Mouse (Mus musculus): ENCODE results near the gene Pmel. TPM values are rescaled to one million over a fixed set of nuclear protein-coding genes. Genes with fewer than 3 reads are reported as not detected.

The Pmel gene
- polyA plus RNA-seq, 1 experiment from 2014 or later: 4.7 TPM

DNA sequence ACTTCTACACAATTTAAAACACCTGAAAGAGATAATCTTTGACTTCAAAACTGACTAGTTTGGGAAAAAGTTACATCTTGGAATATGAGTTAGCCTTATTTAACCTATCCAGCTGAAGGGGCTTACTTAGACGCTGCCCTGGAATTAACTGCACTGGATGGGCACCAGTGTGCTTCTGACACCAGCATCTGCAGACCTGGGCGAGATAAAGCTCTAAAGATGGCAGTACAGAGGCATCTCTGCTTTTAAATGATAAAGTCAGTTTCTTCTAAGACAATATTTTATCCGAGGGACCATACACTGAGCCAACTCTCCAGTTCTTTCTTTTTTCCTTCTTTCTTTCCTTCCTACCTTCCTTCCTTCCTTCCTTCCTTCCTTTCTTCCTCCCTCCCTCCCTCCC, 39.2 kb upstream of the Pmel start:
- ATAC-seq (ENCODE audit: insufficient number of reproducible peaks, insufficient read depth, low FRiP score, low read depth): no peak
- Histone ChIP-seq H3K4me2 (ENCODE audit: low read length) (no peak overlapping the region), H3K9me3 (ENCODE audit: control insufficient read depth, low read length) (no peaks in the 10 kb centered on the region), H3K27me3 (ENCODE audit: control insufficient read depth, insufficient read depth, low read length) (no peaks in the 10 kb centered on the region), H3K9ac (ENCODE audit: low read length) (no peak overlapping the region), H3K36me3 (ENCODE audit: control insufficient read depth, insufficient read depth, low read length) (no peaks in the 10 kb centered on the region), H3K4me3 (ENCODE audit: control insufficient read depth in 1 of 2, insufficient read depth in 1 of 2, low read depth in 1 of 2, low read length in 2 of 2) (no peak overlapping the region), H3K27ac (replicated peaks in 1 of 2; ENCODE audit: control insufficient read depth in 1 of 2, insufficient read depth in 1 of 2, low read depth in 2 of 2, low read length in 2 of 2) (no peak overlapping the region), H3K4me1 (ENCODE audit: control insufficient read depth in 2 of 2, insufficient read depth in 2 of 2, low read length in 2 of 2) (peaks cover 2 to 3% of the 10 kb centered on the region in 2 experiments; a peak in 1 of 4 replicates)
- 61% methylated on average over 3 of the region's 3 CpGs for WGBS

DNA sequence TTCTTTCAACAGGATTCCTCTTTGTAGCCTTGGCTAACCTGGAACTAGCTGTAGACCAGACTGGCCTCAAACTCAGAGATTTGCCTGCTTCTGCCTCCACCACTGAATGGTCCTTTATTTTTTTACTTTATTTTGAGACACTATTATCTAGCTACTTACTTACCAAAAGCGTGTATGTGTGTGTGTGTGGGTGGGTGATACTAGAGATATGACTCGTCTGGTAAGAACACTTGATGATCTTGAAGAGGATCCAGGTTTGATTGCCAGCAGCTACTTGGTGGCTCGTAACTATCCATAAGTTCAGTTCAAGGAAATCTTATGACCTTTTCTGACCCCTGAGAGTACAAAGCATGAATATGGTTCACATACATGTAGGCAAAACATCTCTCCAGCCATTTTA, 38.7 kb upstream of the Pmel start:
- 69% methylated on average over 3 of the region's 3 CpGs for WGBS
- Histone ChIP-seq H3K36me3 (ENCODE audit: control insufficient read depth, insufficient read depth, low read length) (no peaks in the 10 kb centered on the region), H3K4me2 (ENCODE audit: low read length) (no peak overlapping the region), H3K9ac (ENCODE audit: low read length) (no peak overlapping the region), H3K4me1 (ENCODE audit: control insufficient read depth in 2 of 2, insufficient read depth in 2 of 2, low read length in 2 of 2) (peaks cover 2 to 3% of the 10 kb centered on the region in 2 experiments; a peak in 1 of 4 replicates), H3K9me3 (ENCODE audit: control insufficient read depth, low read length) (no peaks in the 10 kb centered on the region), H3K27me3 (ENCODE audit: control insufficient read depth, insufficient read depth, low read length) (no peaks in the 10 kb centered on the region), H3K4me3 (ENCODE audit: control insufficient read depth in 1 of 2, insufficient read depth in 1 of 2, low read depth in 1 of 2, low read length in 2 of 2) (no peak overlapping the region), H3K27ac (replicated peaks in 1 of 2; ENCODE audit: control insufficient read depth in 1 of 2, insufficient read depth in 1 of 2, low read depth in 2 of 2, low read length in 2 of 2) (no peak overlapping the region)
- no peak for ATAC-seq (ENCODE audit: insufficient number of reproducible peaks, insufficient read depth, low FRiP score, low read depth)

DNA sequence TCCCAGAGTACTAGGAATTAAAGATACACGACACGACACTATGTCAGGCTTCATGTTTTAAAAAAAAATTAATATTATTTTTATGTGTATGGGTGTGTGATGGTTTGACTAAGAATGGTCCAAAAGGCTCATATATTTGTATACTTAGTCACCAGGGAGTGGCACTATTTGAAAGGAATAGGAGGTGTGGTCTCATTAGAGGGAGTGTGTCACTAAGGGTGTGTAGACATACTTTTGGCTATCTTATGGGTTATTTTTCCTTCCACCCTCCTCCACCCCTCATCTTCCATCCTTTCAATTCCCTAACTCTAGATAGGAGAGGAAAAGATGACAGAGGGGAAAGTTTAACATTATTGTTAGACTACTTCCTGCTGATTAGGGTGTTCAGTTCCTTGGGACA, 38.2 kb upstream of the Pmel start:
- Histone ChIP-seq H3K4me3 (ENCODE audit: control insufficient read depth in 1 of 2, insufficient read depth in 1 of 2, low read depth in 1 of 2, low read length in 2 of 2) (no peak overlapping the region), H3K27me3 (ENCODE audit: control insufficient read depth, insufficient read depth, low read length) (no peaks in the 10 kb centered on the region), H3K9ac (ENCODE audit: low read length) (no peak overlapping the region), H3K4me1 (ENCODE audit: control insufficient read depth in 2 of 2, insufficient read depth in 2 of 2, low read length in 2 of 2) (peaks cover 2 to 3% of the 10 kb centered on the region in 2 experiments; a peak in 1 of 4 replicates), H3K27ac (replicated peaks in 1 of 2; ENCODE audit: control insufficient read depth in 1 of 2, insufficient read depth in 1 of 2, low read depth in 2 of 2, low read length in 2 of 2) (no peak overlapping the region), H3K4me2 (ENCODE audit: low read length) (no peak overlapping the region), H3K36me3 (ENCODE audit: control insufficient read depth, insufficient read depth, low read length) (no peaks in the 10 kb centered on the region), H3K9me3 (ENCODE audit: control insufficient read depth, low read length) (no peaks in the 10 kb centered on the region)
- WGBS: 93% methylated on average over 2 of the region's 2 CpGs
- ATAC-seq (ENCODE audit: insufficient number of reproducible peaks, insufficient read depth, low FRiP score, low read depth): no peak

DNA sequence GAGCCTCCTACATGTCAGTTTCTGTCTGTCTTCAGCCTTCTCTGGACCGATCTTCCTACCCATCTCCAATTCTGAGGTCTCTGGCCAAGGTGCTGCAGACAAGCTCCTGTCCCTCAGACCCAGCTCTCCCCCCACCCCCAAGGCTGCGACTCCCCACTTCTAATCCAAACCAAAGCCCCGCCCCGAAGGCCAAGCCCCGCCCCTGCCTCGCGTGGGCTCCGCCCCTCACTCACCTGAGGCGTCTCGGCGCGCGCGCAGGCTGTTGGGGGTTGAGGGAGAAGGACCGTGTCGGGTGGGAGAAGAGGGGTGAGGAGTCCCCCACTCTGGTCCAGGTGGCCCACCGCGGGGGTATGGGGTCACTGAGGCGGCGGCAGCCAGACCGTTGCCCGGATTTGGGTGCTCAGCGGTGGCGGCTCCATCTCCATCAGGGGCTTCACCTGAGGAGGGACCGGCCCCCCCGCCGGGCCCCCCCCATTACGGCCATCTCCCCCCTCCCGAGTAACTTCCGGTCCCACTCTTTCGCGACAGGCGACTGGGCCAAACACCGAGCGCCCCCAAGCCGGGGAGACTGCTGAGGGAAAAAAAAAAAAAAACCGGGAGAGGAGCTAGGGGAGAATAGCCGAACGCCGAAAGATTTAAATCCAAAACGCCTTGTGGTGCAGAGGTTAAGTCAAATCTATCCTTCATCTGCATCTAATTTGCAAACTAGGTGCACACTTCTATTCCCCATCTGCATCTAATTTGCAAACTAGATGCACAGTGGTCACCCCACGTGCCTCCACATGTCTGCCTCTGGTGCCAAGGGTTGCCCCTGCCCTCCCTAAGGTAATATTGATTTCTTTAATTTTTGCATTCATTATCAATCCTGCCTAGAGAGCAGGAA, 35.0 kb upstream of the Pmel start:
- H3K27me3 ChIP-seq (ENCODE audit: control insufficient read depth, insufficient read depth, low read length): no peaks in the 10 kb centered on the region
- H3K4me3 ChIP-seq (ENCODE audit: control insufficient read depth in 1 of 2, insufficient read depth in 1 of 2, low read depth in 1 of 2, low read length in 2 of 2): peak overlapping the region; percentile 70 to 73
- H3K9ac ChIP-seq (ENCODE audit: low read length): peak overlapping the region; percentile 79
- peak overlapping the region; percentile 87 for H3K4me2 ChIP-seq (ENCODE audit: low read length)
- H3K27ac ChIP-seq (replicated peaks in 1 of 2; ENCODE audit: control insufficient read depth in 1 of 2, insufficient read depth in 1 of 2, low read depth in 2 of 2, low read length in 2 of 2): no peak overlapping the region
- 2% methylated on average over 39 of the region's 42 CpGs for WGBS
- H3K36me3 ChIP-seq (ENCODE audit: control insufficient read depth, insufficient read depth, low read length): peaks cover 6% of the 10 kb centered on the region; the same call in 1 of the 2 replicates
- H3K4me1 ChIP-seq (ENCODE audit: control insufficient read depth in 2 of 2, insufficient read depth in 2 of 2, low read length in 2 of 2): peaks cover 4 to 7% of the 10 kb centered on the region in 2 experiments; a peak in 1 of 4 replicates
- ATAC-seq (ENCODE audit: insufficient number of reproducible peaks, insufficient read depth, low FRiP score, low read depth): peak; percentile 40; the same call in 1 of the 2 replicates
- H3K9me3 ChIP-seq (ENCODE audit: control insufficient read depth, low read length): no peaks in the 10 kb centered on the region

DNA sequence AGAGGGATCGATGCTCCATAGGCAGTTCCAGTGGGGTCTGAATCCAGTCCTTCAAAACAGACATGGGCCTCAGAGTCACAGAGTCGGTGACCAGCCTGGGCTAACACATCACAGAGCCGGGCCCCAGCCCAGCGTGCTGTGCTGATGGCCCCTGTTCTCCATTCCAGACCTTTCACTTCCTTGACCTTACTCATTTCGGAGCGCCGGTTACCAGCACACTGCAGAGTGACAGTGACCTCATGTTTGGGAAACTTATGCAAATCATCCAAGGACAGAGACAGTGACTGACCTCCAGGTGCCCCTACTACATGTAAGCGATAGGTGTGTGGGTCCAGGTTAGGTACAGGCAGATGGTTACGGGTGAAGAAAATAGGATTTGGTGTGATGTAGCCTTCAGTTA, 32.8 kb upstream of the Pmel start:
- Histone ChIP-seq H3K27ac (replicated peaks in 1 of 2; ENCODE audit: control insufficient read depth in 1 of 2, insufficient read depth in 1 of 2, low read depth in 2 of 2, low read length in 2 of 2) (no peak overlapping the region), H3K36me3 (ENCODE audit: control insufficient read depth, insufficient read depth, low read length) (peaks cover 10% of the 10 kb centered on the region; the same call in 1 of the 2 replicates), H3K4me3 (ENCODE audit: control insufficient read depth in 1 of 2, insufficient read depth in 1 of 2, low read depth in 1 of 2, low read length in 2 of 2) (no peak overlapping the region), H3K4me2 (ENCODE audit: low read length) (no peak overlapping the region), H3K4me1 (ENCODE audit: control insufficient read depth in 2 of 2, insufficient read depth in 2 of 2, low read length in 2 of 2) (peaks cover 4 to 10% of the 10 kb centered on the region in 2 experiments; a peak in 1 of 4 replicates), H3K27me3 (ENCODE audit: control insufficient read depth, insufficient read depth, low read length) (no peaks in the 10 kb centered on the region), H3K9me3 (ENCODE audit: control insufficient read depth, low read length) (no peaks in the 10 kb centered on the region), H3K9ac (ENCODE audit: low read length) (no peak overlapping the region)
- no peak for ATAC-seq (ENCODE audit: insufficient number of reproducible peaks, insufficient read depth, low FRiP score, low read depth)
- WGBS: 88% methylated on average over 9 of the region's 9 CpGs

DNA sequence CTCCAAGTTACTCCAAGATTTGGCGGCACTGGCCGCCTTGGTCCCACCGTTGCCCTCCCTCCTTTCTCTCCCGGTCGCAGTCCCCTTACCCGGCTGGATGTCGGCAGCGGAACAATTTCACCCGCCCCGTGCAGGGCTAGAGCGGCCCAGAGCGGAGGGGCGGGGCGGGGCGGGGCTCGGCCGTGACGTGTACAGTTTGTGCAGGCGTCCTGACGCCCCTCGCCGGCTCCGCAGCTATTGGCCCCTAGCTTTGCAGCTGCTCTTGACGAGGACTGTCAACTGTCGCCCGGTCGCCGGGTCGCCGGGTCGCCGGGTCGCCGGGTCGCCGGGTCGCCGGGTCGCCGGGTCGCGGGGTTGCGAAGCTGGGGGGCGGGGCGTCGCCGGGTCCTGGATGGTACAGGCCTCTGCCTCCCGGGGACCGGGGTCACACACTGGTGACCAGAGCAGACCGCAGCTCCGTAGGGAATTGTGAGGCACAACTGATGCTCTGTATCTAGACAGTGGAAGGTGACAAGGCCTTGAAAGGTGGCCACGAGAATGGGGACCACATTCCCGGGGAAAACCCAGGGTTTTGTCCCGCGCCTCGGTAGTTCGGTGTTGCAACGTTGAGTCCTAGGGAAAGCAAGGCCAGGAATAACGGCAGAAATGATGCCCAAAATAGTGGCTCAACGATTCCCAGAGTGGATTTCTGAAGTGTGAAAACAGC, 30.1 kb upstream of the Pmel start, which contains the start of gene Suox:
Gene Suox (minus strand): TSS at position 311 of the 706 bp plus-strand sequence.
- Histone ChIP-seq H3K4me2 (ENCODE audit: low read length) (peak within 1 kb of the TSS; percentile 79), H3K4me3 (ENCODE audit: control insufficient read depth in 1 of 2, insufficient read depth in 1 of 2, low read depth in 1 of 2, low read length in 2 of 2) (peak within 1 kb of the TSS; percentile 54 to 59), H3K27ac (replicated peaks in 1 of 2; ENCODE audit: control insufficient read depth in 1 of 2, insufficient read depth in 1 of 2, low read depth in 2 of 2, low read length in 2 of 2) (peak within 1 kb of the TSS; percentile 4 to 29; a peak in 2 of 4 replicates), H3K27me3 (ENCODE audit: control insufficient read depth, insufficient read depth, low read length) (no peaks in the 10 kb centered on the region), H3K9ac (ENCODE audit: low read length) (peak within 1 kb of the TSS; percentile 73), H3K9me3 (ENCODE audit: control insufficient read depth, low read length) (no peaks in the 10 kb centered on the region), H3K36me3 (ENCODE audit: control insufficient read depth, insufficient read depth, low read length) (peaks cover 10% of the 10 kb centered on the region; the same call in 1 of the 2 replicates), H3K4me1 (ENCODE audit: control insufficient read depth in 2 of 2, insufficient read depth in 2 of 2, low read length in 2 of 2) (peaks cover 2 to 7% of the 10 kb centered on the region in 2 experiments; a peak in 1 of 4 replicates)
- WGBS: under 1% methylated on average over 60 of the region's 60 CpGs
- peak; percentile 93 for ATAC-seq (ENCODE audit: insufficient number of reproducible peaks, insufficient read depth, low FRiP score, low read depth)

DNA sequence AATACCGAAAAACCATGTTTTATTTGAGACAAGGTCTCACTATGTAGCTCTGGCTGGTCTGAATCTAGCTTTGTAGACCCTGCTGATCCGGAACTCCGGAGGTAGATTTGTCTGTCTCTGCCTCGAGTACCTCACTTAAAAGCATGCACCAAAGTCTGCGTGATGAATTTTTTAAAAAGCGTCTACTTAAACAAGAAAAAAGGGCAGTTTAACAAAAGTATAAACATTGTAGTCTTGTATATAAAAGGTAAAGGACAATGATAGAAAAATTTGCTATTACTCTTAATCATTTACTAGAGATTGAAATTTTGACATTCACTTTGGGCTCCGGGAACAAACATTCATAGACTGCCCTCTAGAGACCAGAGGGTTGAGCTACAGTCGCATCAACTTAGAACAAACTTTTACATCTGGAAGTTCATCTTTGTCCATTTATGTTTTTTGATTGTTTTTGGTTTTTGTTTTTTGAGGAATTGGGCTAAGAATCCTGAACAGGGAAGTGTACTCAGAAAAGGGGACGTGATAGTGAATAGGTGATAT, 29.5 kb upstream of the Pmel start:
- ATAC-seq (ENCODE audit: insufficient number of reproducible peaks, insufficient read depth, low FRiP score, low read depth): no peak
- no peaks in the 10 kb centered on the region for H3K27me3 ChIP-seq (ENCODE audit: control insufficient read depth, insufficient read depth, low read length)
- H3K27ac ChIP-seq (replicated peaks in 1 of 2; ENCODE audit: control insufficient read depth in 1 of 2, insufficient read depth in 1 of 2, low read depth in 2 of 2, low read length in 2 of 2): peak overlapping the region; percentile 4 to 29; a peak in 2 of 4 replicates
- peaks cover 2 to 7% of the 10 kb centered on the region in 2 experiments; a peak in 1 of 4 replicates for H3K4me1 ChIP-seq (ENCODE audit: control insufficient read depth in 2 of 2, insufficient read depth in 2 of 2, low read length in 2 of 2)
- H3K9me3 ChIP-seq (ENCODE audit: control insufficient read depth, low read length): no peaks in the 10 kb centered on the region
- peaks cover 16% of the 10 kb centered on the region for H3K36me3 ChIP-seq (ENCODE audit: control insufficient read depth, insufficient read depth, low read length)
- peak overlapping the region; percentile 79 for H3K4me2 ChIP-seq (ENCODE audit: low read length)
- H3K9ac ChIP-seq (ENCODE audit: low read length): peak overlapping the region; percentile 73
- peak overlapping the region; percentile 54 to 59 for H3K4me3 ChIP-seq (ENCODE audit: control insufficient read depth in 1 of 2, insufficient read depth in 1 of 2, low read depth in 1 of 2, low read length in 2 of 2)
- WGBS: 3% methylated on average over 9 of the region's 9 CpGs

Measured in heart, embryonic 14.5 days (tissue).